Mouse (Mus musculus) lung, postnatal 10 days (tissue): Measurements from ENCODE around the gene Sun1.

Source experiments
- DNase-seq: peaks from one replicate; pipeline ENCODE4 v3.0.0; 2021

The Sun1 gene

GRCm38 (mm10) chr5:139199995-139200769 is at the start of gene Sun1:
TSS of gene Sun1 (plus strand) at chr5:139200637.
- peak; percentile 99 for DNase-seq

GRCm38 (mm10) chr5:139160899-139161298 is 39.5 kb upstream of the Sun1 start:
- DNase-seq = no peak

GRCm38 (mm10) chr5:139161632-139162031 is 38.8 kb upstream of the Sun1 start:
- DNase-seq = no peak

- peak; percentile 18 for DNase-seq
Observed at GRCm38 (mm10) chr5:139166781-139167361, 33.6 kb upstream of the Sun1 start.

- DNase-seq = no peak
Observed at GRCm38 (mm10) chr5:139167548-139167947, 32.9 kb upstream of the Sun1 start.

GRCm38 (mm10) chr5:139171929-139172328 is 28.5 kb upstream of the Sun1 start:
- no peak for DNase-seq

GRCm38 (mm10) chr5:139174141-139174540 is 26.3 kb upstream of the Sun1 start:
- no peak for DNase-seq

- DNase-seq = peak; percentile 44
Observed at GRCm38 (mm10) chr5:139174556-139175547, 25.6 kb upstream of the Sun1 start.

GRCm38 (mm10) chr5:139178895-139179631 is 21.4 kb upstream of the Sun1 start:
- DNase-seq = peak; percentile 83

- DNase-seq = no peak
Observed at GRCm38 (mm10) chr5:139183131-139183530, 17.3 kb upstream of the Sun1 start.

- DNase-seq = no peak
Observed at GRCm38 (mm10) chr5:139183601-139184000, 16.8 kb upstream of the Sun1 start.

- DNase-seq = no peak
Observed at GRCm38 (mm10) chr5:139184897-139185296, 15.5 kb upstream of the Sun1 start.

GRCm38 (mm10) chr5:139189726-139190125 is 10.7 kb upstream of the Sun1 start:
- no peak for DNase-seq

- DNase-seq = no peak
Observed at GRCm38 (mm10) chr5:139190958-139191357, 9.5 kb upstream of the Sun1 start.

GRCm38 (mm10) chr5:139198779-139199178 is 1.7 kb upstream of the Sun1 start:
- peak; percentile 25 for DNase-seq

- DNase-seq = no peak
Observed at GRCm38 (mm10) chr5:139199636-139199994, 822 bp upstream of the Sun1 start.

GRCm38 (mm10) chr5:139200770-139201569 is 533 bp downstream of the Sun1 start:
- DNase-seq = no peak

GRCm38 (mm10) chr5:139202127-139202526 is 1.7 kb downstream of the Sun1 start:
- DNase-seq = no peak

- DNase-seq = no peak
Observed at GRCm38 (mm10) chr5:139203312-139203711, 2.9 kb downstream of the Sun1 start.

- no peak for DNase-seq
Observed at GRCm38 (mm10) chr5:139206081-139206480, 5.6 kb downstream of the Sun1 start.

- no peak for DNase-seq
Observed at GRCm38 (mm10) chr5:139206525-139206924, 6.1 kb downstream of the Sun1 start.

- no peak for DNase-seq
Observed at GRCm38 (mm10) chr5:139208183-139208582, 7.7 kb downstream of the Sun1 start.
